Mouse (Mus musculus): ENCODE measurements around the gene 4933424G06Rik.
"Not testable (repeated sequence)": the region's sequence is repeated elsewhere in the genome, so short reads cannot be mapped to it uniquely, and the experiment has no call there.

The 4933424G06Rik gene

GRCm38 (mm10) chr1:36709854-36710280, at the start of gene 4933424G06Rik:
4933424G06Rik (plus strand) TSS chr1:36710149.
- peak; percentile 97 for DNase-seq (ENCODE audit: low spot score in 2 of 2)

GRCm38 (mm10) chr1:36664457-36664856, 45.5 kb upstream of the 4933424G06Rik start:
- no peak for DNase-seq (ENCODE audit: low spot score in 2 of 2)

GRCm38 (mm10) chr1:36665165-36665723, 44.7 kb upstream of the 4933424G06Rik start:
- no peak for DNase-seq (ENCODE audit: low spot score in 2 of 2)

- no peak for DNase-seq (ENCODE audit: low spot score in 2 of 2)
Observed at GRCm38 (mm10) chr1:36665934-36666333, 44.0 kb upstream of the 4933424G06Rik start.

GRCm38 (mm10) chr1:36668007-36668406, 41.9 kb upstream of the 4933424G06Rik start:
- DNase-seq (ENCODE audit: low spot score in 2 of 2) = not testable (repeated sequence)

- no peak for DNase-seq (ENCODE audit: low spot score in 2 of 2)
Observed at GRCm38 (mm10) chr1:36670256-36670655, 39.7 kb upstream of the 4933424G06Rik start.

GRCm38 (mm10) chr1:36671260-36671659, 38.7 kb upstream of the 4933424G06Rik start:
- no peak for DNase-seq (ENCODE audit: low spot score in 2 of 2)

GRCm38 (mm10) chr1:36672648-36673350, 37.1 kb upstream of the 4933424G06Rik start:
- no peak for DNase-seq (ENCODE audit: low spot score in 2 of 2)

GRCm38 (mm10) chr1:36674936-36675335, 35.0 kb upstream of the 4933424G06Rik start:
- no peak for DNase-seq (ENCODE audit: low spot score in 2 of 2)

GRCm38 (mm10) chr1:36680893-36681292, 29.1 kb upstream of the 4933424G06Rik start:
- DNase-seq (ENCODE audit: low spot score in 2 of 2) = no peak

- no peak for DNase-seq (ENCODE audit: low spot score in 2 of 2)
Observed at GRCm38 (mm10) chr1:36682620-36683355, 27.2 kb upstream of the 4933424G06Rik start, which contains the start of gene Fam178b. Fam178b (minus strand) TSS chr1:36683183.

GRCm38 (mm10) chr1:36683810-36684467, 26.0 kb upstream of the 4933424G06Rik start:
- DNase-seq (ENCODE audit: low spot score in 2 of 2) = peak; percentile 61 to 78

GRCm38 (mm10) chr1:36690671-36691235, 19.2 kb upstream of the 4933424G06Rik start:
- DNase-seq (ENCODE audit: low spot score in 2 of 2) = no peak

- DNase-seq (ENCODE audit: low spot score in 2 of 2) = peak; percentile 92 to 93
Observed at GRCm38 (mm10) chr1:36691271-36692155, 18.4 kb upstream of the 4933424G06Rik start, which contains the start of gene Cox5b. Cox5b (plus strand) TSS chr1:36691449.

- DNase-seq (ENCODE audit: low spot score in 2 of 2) = no peak
Observed at GRCm38 (mm10) chr1:36694871-36695270, 15.1 kb upstream of the 4933424G06Rik start.

GRCm38 (mm10) chr1:36696411-36696810, 13.5 kb upstream of the 4933424G06Rik start:
- DNase-seq (ENCODE audit: low spot score in 2 of 2) = no peak

- no peak for DNase-seq (ENCODE audit: low spot score in 2 of 2)
Observed at GRCm38 (mm10) chr1:36697030-36697429, 12.9 kb upstream of the 4933424G06Rik start.

GRCm38 (mm10) chr1:36707166-36707565, 2.8 kb upstream of the 4933424G06Rik start:
- DNase-seq (ENCODE audit: low spot score in 2 of 2) = no peak

- DNase-seq (ENCODE audit: low spot score in 2 of 2) = no peak
Observed at GRCm38 (mm10) chr1:36707797-36708196, 2.2 kb upstream of the 4933424G06Rik start.

- no peak for DNase-seq (ENCODE audit: low spot score in 2 of 2)
Observed at GRCm38 (mm10) chr1:36708626-36709025, 1.3 kb upstream of the 4933424G06Rik start.
